Mouse (Mus musculus) 3T3-L1 (cell line): ENCODE data around the gene Pakap.

Experiments
- DNase-seq: peaks from one replicate; pipeline ENCODE4 v3.0.0-alpha.2; 2015; ENCODE audit warnings: low read depth, low spot score

Gene Pakap

GRCm38 (mm10) chr4:57798286-57799018 lies 230.5 kb downstream of the Pakap start:
- DNase-seq, result peak; percentile 96

DNA sequence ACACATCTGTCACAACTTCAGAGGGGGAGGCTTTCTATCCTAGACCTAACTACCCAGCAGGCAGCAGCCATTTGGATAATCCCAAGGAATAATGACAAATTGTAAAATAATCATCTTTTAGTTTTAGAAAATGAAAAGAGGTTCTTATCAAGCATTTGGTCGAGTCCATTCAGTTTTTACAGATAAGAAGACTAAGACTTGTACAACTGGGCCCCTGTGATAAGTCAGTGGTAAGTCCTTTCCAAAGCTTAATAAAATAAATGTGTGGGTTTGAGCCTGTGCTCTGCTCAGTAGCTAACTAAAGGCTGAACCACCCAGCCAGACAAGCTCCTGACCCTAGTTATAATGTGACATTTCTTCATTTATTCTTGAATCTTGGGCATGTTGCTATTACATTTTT lies 231.3 kb downstream of the Pakap start:
- no peak for DNase-seq

GRCm38 (mm10) chr4:57801239-57801638 lies 233.3 kb downstream of the Pakap start:
- DNase-seq, result no peak

- no peak for DNase-seq
Measured at GRCm38 (mm10) chr4:57801986-57802385, 234.0 kb downstream of the Pakap start.

DNA sequence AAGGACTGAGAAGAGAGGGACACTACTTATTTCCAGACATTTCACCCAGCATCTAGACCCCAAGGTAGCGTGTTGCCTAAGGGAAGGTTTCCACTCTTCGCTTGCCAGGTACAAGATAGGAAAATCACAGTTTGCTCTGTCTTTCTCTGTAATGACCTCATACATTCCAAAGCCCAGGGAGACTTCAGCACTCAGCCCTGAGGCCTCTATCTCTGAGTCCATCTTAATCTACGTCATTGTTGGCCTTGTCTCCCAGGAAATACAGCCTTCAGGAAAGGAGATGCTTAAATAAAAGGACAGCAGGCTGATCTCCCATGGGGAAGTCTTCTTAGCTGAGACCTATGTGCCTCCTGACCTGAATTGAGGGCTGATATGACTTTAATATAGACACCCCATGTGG lies 234.4 kb downstream of the Pakap start:
- DNase-seq, result peak; percentile 51

DNA sequence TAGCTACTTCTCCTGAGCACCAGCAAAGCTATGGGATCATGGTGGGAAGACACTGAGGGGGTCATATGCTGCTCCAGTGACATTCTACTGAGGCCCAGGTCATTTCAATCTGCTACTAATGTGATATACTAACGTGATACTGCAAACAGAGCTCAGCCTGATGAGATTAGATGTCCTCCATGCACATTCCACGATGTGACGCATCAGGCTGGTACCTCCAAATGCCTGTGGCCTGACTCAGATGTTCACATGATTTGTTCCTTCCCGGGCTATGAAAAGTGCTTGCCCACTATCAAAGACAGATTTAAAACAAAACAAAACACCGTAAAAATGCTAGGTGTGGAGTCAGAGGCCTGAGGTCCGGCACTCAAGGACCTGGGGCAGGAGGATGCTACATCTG lies 236.9 kb downstream of the Pakap start:
- DNase-seq, result peak; percentile 97

- DNase-seq, result no peak
Measured at GRCm38 (mm10) chr4:57809449-57809848, 241.5 kb downstream of the Pakap start.

DNA sequence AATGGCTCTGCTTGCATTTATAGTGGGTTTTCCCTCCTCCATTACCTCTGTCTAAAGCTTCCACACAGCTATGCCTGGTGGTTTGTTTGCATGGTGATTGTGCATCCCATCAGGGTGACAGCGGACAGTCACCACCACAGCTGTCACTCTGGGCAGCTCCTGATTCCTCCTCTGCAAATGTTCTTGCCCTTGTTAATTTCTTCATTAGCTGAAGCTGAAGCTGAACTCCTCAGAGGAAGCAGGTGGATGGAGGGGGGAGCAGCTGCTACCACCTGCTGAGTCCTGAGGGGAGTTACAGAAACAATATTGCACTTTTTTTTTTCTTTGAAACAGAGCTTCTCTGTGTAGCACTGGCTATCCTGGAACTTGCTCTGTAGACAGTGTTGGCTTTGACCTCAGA lies 244.1 kb downstream of the Pakap start:
- no peak for DNase-seq

DNA sequence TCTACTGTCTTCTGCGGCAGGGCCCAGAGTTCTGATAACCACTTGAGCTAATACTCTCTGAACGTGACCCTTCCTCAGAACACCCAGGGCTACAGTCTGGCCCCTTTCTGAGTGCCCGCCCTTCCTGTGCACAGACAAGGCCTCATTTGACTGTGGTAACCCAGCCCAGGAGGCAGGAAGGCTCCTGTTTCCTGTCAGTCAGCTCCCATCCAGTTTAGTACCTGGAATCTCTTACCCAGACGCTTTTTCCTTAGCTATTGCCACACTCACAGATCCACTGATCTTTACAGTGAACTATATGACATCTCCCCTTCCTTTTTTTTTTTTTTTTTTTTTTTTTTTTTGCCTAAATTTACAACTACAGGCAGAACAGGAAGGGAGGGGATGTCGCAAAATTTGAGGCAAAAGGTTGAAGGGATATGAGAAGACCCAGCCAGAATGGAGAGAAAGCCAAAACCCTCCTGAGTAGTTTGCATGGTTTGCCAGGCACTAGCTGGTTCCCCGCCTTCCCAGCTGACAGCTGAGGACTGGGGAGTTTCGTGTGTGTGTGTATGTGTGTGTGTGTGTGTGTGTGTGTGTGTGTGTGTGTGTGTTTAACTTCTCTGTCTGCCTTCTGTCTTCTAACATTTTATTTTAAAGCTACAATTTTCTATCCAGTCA lies 245.1 kb downstream of the Pakap start:
- DNase-seq, result no peak

GRCm38 (mm10) chr4:57813576-57813945 lies 245.6 kb downstream of the Pakap start:
- no peak for DNase-seq

DNA sequence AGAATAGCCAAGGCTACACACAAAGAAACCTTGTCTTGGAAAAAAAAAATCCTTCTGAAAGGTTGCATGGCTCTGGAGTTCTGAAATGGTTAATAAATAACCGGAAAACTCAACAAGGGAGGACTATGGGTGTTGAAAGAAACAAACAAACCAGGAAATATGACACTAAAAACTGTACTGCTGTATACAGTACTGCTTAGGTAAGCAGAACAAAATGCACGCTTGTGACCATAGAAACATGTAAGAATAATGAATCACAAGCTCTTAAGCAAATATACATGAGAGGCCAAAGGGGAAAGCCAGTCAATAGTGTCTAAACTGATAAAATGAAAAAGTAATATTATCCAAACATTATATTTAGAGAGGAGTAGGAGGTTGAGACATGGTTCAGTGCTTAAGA lies 247.4 kb downstream of the Pakap start:
- no peak for DNase-seq

DNA sequence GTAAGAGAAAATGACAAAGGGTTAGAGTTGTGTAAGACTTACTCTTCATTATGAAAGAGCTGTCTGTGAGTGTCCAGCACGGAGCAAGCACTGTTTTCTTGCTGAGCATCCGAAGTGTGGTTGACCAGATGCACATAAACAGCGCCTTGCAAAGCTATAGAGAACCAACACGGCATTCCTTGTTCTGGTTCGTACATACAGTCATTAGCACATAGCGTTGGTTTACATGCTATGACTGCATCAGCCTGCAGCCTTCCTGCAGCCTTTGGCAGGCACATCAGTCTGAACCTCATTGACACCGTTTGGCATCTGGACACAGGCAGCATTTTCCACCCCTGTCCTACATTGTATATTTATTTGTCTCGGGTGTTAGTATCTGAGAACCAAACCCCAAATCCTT lies 248.2 kb downstream of the Pakap start:
- DNase-seq, result no peak

DNA sequence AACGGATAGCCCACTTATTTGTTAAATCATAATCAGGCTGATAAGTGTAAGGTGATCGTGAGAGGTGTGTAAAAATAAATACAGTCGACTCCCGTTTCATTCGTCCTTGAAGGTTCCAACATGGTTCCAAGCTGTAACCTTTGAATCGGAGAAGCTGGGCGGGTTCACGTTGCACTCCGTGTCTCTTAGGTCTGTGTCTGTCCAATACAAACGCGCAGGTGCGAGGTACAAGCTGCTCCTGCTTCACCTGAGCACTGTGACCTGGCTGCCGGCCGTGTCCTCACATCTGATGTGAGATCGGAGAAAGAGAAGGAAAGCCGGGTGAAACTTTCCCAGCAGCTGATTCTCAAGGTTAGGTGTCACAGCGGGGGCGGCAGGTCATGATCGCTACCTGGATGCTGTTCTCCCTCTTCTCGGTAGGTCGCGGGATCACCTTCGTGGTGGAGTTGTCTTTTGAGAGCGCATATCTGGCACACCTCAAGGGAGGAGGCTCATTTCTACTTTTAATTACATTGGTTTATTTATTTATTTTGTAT lies 252.9 kb downstream of the Pakap start:
- DNase-seq, result no peak

- no peak for DNase-seq
Measured at GRCm38 (mm10) chr4:57821556-57822356, 253.8 kb downstream of the Pakap start.

- no peak for DNase-seq
Measured at GRCm38 (mm10) chr4:57822641-57823040, 254.7 kb downstream of the Pakap start.

DNA sequence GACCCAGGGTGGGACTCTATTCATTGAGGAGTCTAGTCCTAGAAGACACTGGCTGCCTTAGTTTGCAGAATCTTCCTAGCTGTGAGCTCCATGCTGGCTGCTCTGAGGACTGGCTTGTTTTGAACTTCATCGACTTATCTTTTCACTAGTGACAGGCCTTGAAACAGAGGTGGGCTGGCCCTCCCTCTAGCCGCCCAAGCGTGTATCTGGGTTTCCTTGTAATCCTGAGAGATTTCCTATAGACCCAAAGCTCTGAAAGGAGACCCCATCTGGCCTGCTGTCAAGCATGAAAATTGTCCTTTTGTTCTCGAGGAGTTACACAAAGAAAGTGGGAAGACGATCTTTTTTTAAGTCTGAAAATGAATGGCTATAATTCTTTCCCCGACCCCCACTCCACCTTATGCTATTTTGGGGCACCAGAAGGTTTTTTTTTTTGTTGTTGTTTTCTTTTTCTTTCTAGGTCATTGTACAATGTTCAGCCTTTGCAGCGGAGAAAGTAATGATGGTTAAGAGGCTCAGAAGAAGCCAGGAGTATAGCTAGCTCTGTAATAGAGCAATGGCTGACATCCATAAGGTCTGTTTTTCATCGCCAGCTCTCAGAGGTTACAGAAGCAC lies 256.8 kb downstream of the Pakap start:
- DNase-seq, result no peak

GRCm38 (mm10) chr4:57826272-57826671 lies 258.3 kb downstream of the Pakap start:
- no peak for DNase-seq

GRCm38 (mm10) chr4:57829131-57829530 lies 261.2 kb downstream of the Pakap start:
- no peak for DNase-seq

GRCm38 (mm10) chr4:57829740-57830139 lies 261.8 kb downstream of the Pakap start:
- no peak for DNase-seq

DNA sequence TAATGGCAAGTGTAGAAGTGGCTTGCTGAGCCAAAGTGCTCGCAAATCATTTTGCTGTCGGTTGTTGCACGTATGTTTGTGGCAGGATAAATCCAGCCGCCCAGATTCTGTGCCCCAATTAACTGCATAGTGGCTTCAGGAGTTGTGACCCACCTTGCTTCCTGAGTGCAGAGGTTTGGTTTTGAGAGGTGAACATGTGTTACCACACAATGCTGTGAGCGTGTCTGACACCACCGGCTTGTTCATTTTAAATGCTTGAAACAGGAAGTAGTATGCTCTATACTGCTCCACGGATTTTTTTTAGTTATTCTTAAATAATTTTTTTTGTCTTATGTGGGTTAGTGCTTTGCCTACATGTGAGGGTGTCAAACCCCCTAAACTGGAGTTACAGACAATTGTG lies 264.3 kb downstream of the Pakap start:
- no peak for DNase-seq

DNA sequence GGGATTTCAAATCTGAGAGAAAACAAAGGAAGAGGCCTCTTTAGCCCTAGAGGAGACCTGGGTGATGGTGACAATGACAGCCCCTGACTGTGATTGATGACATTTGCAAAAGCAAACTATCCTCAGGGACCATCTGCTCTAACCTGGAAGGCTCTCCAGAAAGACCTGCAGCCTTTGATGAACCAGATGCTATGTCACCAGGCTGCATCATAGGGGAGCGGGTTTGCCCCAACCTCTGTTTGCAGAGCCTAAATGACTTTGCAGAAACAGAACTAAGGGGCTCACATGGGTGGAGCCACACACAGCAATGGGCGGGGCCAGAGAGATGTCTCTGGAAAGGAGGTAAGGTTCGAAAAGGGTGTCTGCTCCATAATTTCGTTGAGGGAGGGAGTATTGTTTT lies 265.1 kb downstream of the Pakap start:
- no peak for DNase-seq

GRCm38 (mm10) chr4:57834141-57834540 lies 266.2 kb downstream of the Pakap start:
- DNase-seq, result no peak
